9 mouse cellular contexts compared by ENCODE assay signal in genomic region chrX:99213565-99214153, GRCm38 (mm10).
DNase-seq lines count a peak whose midpoint lies in the region; ATAC-seq and TF ChIP-seq lines count a peak whose summit lies in the region.
"Had no signal": no experiment of that assay in that cellular context is flagged by ENCODE, and none has a peak within 500 bp of the region (broad histone marks: within the 10 kb centered on the region; RNA-seq: fewer than 3 reads in every experiment).

No protein-coding gene starts in this region.

- H3K27ac ChIP-seq in heart, embryonic 16.5 days (ENCODE audit: low read length): peak overlapping the region; percentile 31; the same call in 1 of the 2 replicates
- H3K27ac ChIP-seq in heart, adult 2 months: no peak overlapping the region
- H3K27ac ChIP-seq in lung, postnatal 0 days (ENCODE audit: low read length): no peak overlapping the region
- H3K27ac ChIP-seq in forebrain, embryonic 15.5 days (replicated peaks): peak overlapping the region; percentile 60

- peaks cover 16% of the 10 kb centered on the region for H3K4me1 ChIP-seq in heart, embryonic 16.5 days (ENCODE audit: control insufficient read depth, insufficient read depth, low read length)
- peaks cover 6% of the 10 kb centered on the region for H3K4me1 ChIP-seq in heart, adult 2 months (ENCODE audit: control insufficient read depth, insufficient read depth, low read length)
- H3K4me1 ChIP-seq in lung, postnatal 0 days (ENCODE audit: insufficient read depth, low read depth, low read length): no peaks in the 10 kb centered on the region; the same call in 1 of the 2 replicates
- peaks cover 24% of the 10 kb centered on the region for H3K4me1 ChIP-seq in forebrain, embryonic 15.5 days

- no peak overlapping the region for H3K9ac ChIP-seq in heart, embryonic 16.5 days (ENCODE audit: low read length)
- H3K9ac ChIP-seq in heart, adult 2 months (ENCODE audit: low read depth, low read length): no peak overlapping the region
- H3K9ac ChIP-seq in lung, postnatal 0 days (replicated peaks; ENCODE audit: low read depth): no peak overlapping the region
- no peak overlapping the region for H3K9ac ChIP-seq in forebrain, embryonic 15.5 days (replicated peaks)

- intact Hi-C loops in heart, adult 2 months (cut with DNase I): no loop called here

- ATAC-seq in heart, embryonic 16.5 days (replicated peaks; ENCODE audit: extremely low read depth, insufficient read depth, low FRiP score): no peak
- ATAC-seq in lung, postnatal 0 days: no peak
- peak; percentile 37 for ATAC-seq in forebrain, embryonic 15.5 days (replicated peaks)
- ATAC-seq: CD4-positive, CD25-positive, alpha-beta regulatory T cell, adult 4 months had no signal

- 44% methylated on average over 6 of the region's 6 CpGs for WGBS in heart, embryonic 16.5 days
- 78% methylated on average over 6 of the region's 6 CpGs for WGBS in heart, adult 2 months
- WGBS in lung, postnatal 0 days: 45% methylated on average over 6 of the region's 6 CpGs
- WGBS in forebrain, embryonic 15.5 days: 59% methylated on average over 6 of the region's 6 CpGs

- H3K36me3 ChIP-seq in heart, embryonic 16.5 days (ENCODE audit: control insufficient read depth, insufficient read depth): no peaks in the 10 kb centered on the region
- H3K36me3 ChIP-seq in heart, adult 2 months (ENCODE audit: control insufficient read depth, insufficient read depth, low read length): no peaks in the 10 kb centered on the region
- H3K36me3 ChIP-seq in lung, postnatal 0 days (ENCODE audit: insufficient read depth, low read length): no peaks in the 10 kb centered on the region
- H3K36me3 ChIP-seq in forebrain, embryonic 15.5 days: no peaks in the 10 kb centered on the region

- no peak overlapping the region for H3K4me3 ChIP-seq in heart, embryonic 16.5 days (ENCODE audit: low read length)
- no peak overlapping the region for H3K4me3 ChIP-seq in heart, adult 2 months
- no peak overlapping the region for H3K4me3 ChIP-seq in lung, postnatal 0 days (ENCODE audit: low read depth, low read length)
- no peak overlapping the region for H3K4me3 ChIP-seq in forebrain, embryonic 15.5 days

- no peaks in the 10 kb centered on the region for H3K9me3 ChIP-seq in heart, embryonic 16.5 days (replicated peaks; ENCODE audit: control insufficient read depth, low read length)
- no peaks in the 10 kb centered on the region for H3K9me3 ChIP-seq in lung, postnatal 0 days (ENCODE audit: low read length)
- H3K9me3 ChIP-seq in forebrain, embryonic 15.5 days: no peaks in the 10 kb centered on the region

- peaks cover 4% of the 10 kb centered on the region for H3K27me3 ChIP-seq in heart, embryonic 16.5 days (ENCODE audit: control insufficient read depth, insufficient read depth, low read length)
- no peaks in the 10 kb centered on the region for H3K27me3 ChIP-seq in heart, adult 2 months (ENCODE audit: control insufficient read depth, insufficient read depth, low read length)
- no peaks in the 10 kb centered on the region for H3K27me3 ChIP-seq in lung, postnatal 0 days (replicated peaks; ENCODE audit: insufficient read depth, low read length)
- no peaks in the 10 kb centered on the region; the same call in 1 of the 2 replicates for H3K27me3 ChIP-seq in forebrain, embryonic 15.5 days

- TF ChIP-seq EP300 in heart, adult 2 months (IDR thresholded peaks at IDR 0.05; ENCODE audit: insufficient read depth, low read depth, low read length): no peak
- TF ChIP-seq EP300 in lung, postnatal 0 days (IDR thresholded peaks at IDR 0.05): no peak

- DNase-seq in heart, adult 2 months: no peak
- peak; percentile 43 for DNase-seq in lung, postnatal 0 days (ENCODE audit: low spot score)
- no peak for DNase-seq in lung, postnatal 25 days (ENCODE audit: low spot score)
- DNase-seq in retina, postnatal 1 day: peak; percentile 86
- DNase-seq in layer of hippocampus, postnatal 36 days: no peak
- DNase-seq in thymus, postnatal 10 days (ENCODE audit: low spot score in 2 of 2): no peak

- no peak overlapping the region for H3K4me2 ChIP-seq in heart, embryonic 16.5 days (ENCODE audit: low read depth, low read length)
- H3K4me2 ChIP-seq in lung, postnatal 0 days (replicated peaks; ENCODE audit: low read depth, low read length): no peak overlapping the region
- H3K4me2 ChIP-seq in forebrain, embryonic 15.5 days (replicated peaks): no peak overlapping the region

- TF ChIP-seq POLR2A in heart, adult 2 months (IDR thresholded peaks at IDR 0.05; ENCODE audit: insufficient read depth, low read depth, low read length): no peak

- no peak for TF ChIP-seq CTCF in heart, adult 2 months (IDR thresholded peaks at IDR 0.05)
- TF ChIP-seq CTCF in lung, postnatal 0 days (IDR thresholded peaks at IDR 0.05): no peak

- H3K79me2 ChIP-seq in heart, adult 2 months (replicated peaks; ENCODE audit: control insufficient read depth, insufficient read depth, low read length): no peaks in the 10 kb centered on the region

Comparison
In these comparisons a context has a peak if more than half of its experiments do, and no peak if none do; other contexts are left out.
1. H3K27ac ChIP-seq: peak in heart, embryonic 16.5 days (single experiment) and forebrain, embryonic 15.5 days (single experiment); none in heart, adult 2 months (single experiment) and lung, postnatal 0 days (single experiment).
2. DNase-seq: peak in lung, postnatal 0 days (single experiment) and retina, postnatal 1 day (single experiment); none in heart, adult 2 months (0 of 2), lung, postnatal 25 days (single experiment), layer of hippocampus, postnatal 36 days (0 of 2) and thymus, postnatal 10 days (0 of 2).